Mouse (Mus musculus): ENCODE results near the gene Fam129a.

- TF ChIP-seq POLR2A (IDR thresholded peaks at IDR 0.05; ENCODE audit: insufficient read depth, low read depth, low read length): no peak
- no peak for TF ChIP-seq CTCF (IDR thresholded peaks at IDR 0.05; ENCODE audit: insufficient read depth, low read depth, low read length)
Observed at GRCm38 (mm10) chr1:151580200-151580982, 9.4 kb downstream of the Fam129a start.

All from olfactory bulb, adult 2 months (tissue).